Mouse (Mus musculus): ENCODE results near the gene Akap8l. TPM values are rescaled to one million over a fixed set of nuclear protein-coding genes. Genes with fewer than 3 reads are reported as not detected.

The Akap8l gene
- polyA plus RNA-seq, 1 experiment from 2014 or later, result 44.3 TPM

DNA sequence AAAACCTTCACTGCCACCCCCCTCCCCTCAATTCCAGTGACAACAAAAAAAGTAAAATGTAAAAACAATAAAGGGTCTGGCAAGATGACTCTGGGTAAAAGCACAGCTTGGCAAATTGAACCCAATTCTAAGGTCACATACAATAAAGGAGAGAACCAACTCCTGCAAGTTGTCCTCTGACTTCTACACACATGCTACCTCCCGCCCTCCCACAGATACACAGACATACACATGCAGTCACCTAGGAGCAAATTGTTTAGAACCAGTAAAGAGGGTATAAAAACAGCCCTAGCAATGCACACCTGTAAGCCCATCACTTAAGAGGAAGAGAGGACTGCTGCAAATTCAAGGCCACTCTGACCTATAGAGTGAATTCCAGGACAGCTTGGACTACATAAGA is 27.6 kb downstream of the Akap8l start:
- Histone ChIP-seq H3K4me2 (ENCODE audit: low read depth, low read length) (no peak overlapping the region), H3K9me3 (replicated peaks; ENCODE audit: control insufficient read depth, low read length) (no peaks in the 10 kb centered on the region), H3K36me3 (replicated peaks; ENCODE audit: control insufficient read depth, insufficient read depth, low read depth, low read length) (no peaks in the 10 kb centered on the region; the same call in 1 of the 2 replicates), H3K27ac (replicated peaks; ENCODE audit: low read depth, low read length) (no peak overlapping the region), H3K9ac (replicated peaks; ENCODE audit: low read length) (no peak overlapping the region), H3K4me3 (ENCODE audit: low read depth, low read length) (no peak overlapping the region), H3K4me1 (ENCODE audit: control insufficient read depth, insufficient read depth, low read length) (no peaks in the 10 kb centered on the region), H3K27me3 (ENCODE audit: control insufficient read depth, insufficient read depth, low read length) (no peaks in the 10 kb centered on the region)
- DNase-seq (ENCODE audit: low spot score) (no peak), ATAC-seq (replicated peaks; ENCODE audit: insufficient number of reproducible peaks, low FRiP score, low TSS enrichment, low read depth) (no peak)
- WGBS, result 95% methylated on average over 1 of the region's 1 CpGs

DNA sequence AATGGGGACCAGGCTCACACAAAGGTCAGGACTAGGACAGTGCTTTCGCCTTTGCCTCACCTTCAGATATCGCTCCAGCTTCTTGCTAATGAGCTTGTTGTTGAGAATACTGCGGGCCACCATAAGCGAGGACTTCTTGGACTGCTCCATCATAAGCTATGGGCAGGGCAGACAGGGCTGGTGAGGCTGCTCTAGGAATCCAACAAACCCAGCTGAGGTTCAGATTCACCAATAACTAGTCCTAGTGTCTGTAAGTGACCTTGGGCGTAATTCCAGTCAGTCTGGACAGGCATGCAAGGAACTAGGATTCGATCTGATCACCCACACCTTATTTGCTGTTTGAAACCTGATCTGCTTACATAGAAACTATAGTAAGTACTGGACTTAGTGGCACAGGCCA is 28.6 kb downstream of the Akap8l start:
- Histone ChIP-seq H3K36me3 (replicated peaks; ENCODE audit: control insufficient read depth, insufficient read depth, low read depth, low read length) (peaks cover 4% of the 10 kb centered on the region), H3K27me3 (ENCODE audit: control insufficient read depth, insufficient read depth, low read length) (no peaks in the 10 kb centered on the region), H3K9ac (replicated peaks; ENCODE audit: low read length) (peak overlapping the region; percentile 76), H3K4me2 (ENCODE audit: low read depth, low read length) (peak overlapping the region; percentile 77), H3K27ac (replicated peaks; ENCODE audit: low read depth, low read length) (peak overlapping the region; percentile 44), H3K4me1 (ENCODE audit: control insufficient read depth, insufficient read depth, low read length) (no peaks in the 10 kb centered on the region), H3K4me3 (ENCODE audit: low read depth, low read length) (peak overlapping the region; percentile 91), H3K9me3 (replicated peaks; ENCODE audit: control insufficient read depth, low read length) (no peaks in the 10 kb centered on the region)
- WGBS, result 22% methylated on average over 6 of the region's 6 CpGs
- ATAC-seq (replicated peaks; ENCODE audit: insufficient number of reproducible peaks, low FRiP score, low TSS enrichment, low read depth) (no peak), DNase-seq (ENCODE audit: low spot score) (no peak)

DNA sequence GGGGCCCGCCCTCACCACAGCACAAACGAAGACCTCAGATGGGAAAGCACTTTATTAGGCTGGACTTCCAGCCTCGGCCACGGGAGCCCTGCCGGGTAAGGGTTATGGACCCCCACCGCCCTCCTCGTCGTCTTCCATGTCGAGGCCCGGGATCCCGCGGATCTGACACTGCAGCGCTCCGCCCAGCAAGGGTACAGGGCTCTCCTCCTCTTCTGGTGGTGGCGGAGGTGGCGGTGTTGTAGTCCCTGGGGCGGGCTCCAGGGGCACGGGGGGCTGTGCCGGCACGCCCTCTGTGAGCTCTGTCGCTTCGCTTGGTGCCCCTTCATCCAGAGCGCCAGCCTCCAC is 29.0 kb downstream of the Akap8l start:
- Histone ChIP-seq H3K9ac (replicated peaks; ENCODE audit: low read length) (peak overlapping the region; percentile 76), H3K36me3 (replicated peaks; ENCODE audit: control insufficient read depth, insufficient read depth, low read depth, low read length) (peaks cover 8% of the 10 kb centered on the region), H3K4me1 (ENCODE audit: control insufficient read depth, insufficient read depth, low read length) (no peaks in the 10 kb centered on the region), H3K27ac (replicated peaks; ENCODE audit: low read depth, low read length) (peak overlapping the region; percentile 44), H3K9me3 (replicated peaks; ENCODE audit: control insufficient read depth, low read length) (no peaks in the 10 kb centered on the region), H3K4me3 (ENCODE audit: low read depth, low read length) (peak overlapping the region; percentile 91), H3K27me3 (ENCODE audit: control insufficient read depth, insufficient read depth, low read length) (no peaks in the 10 kb centered on the region), H3K4me2 (ENCODE audit: low read depth, low read length) (peak overlapping the region; percentile 77)
- peak; percentile 67; the same call in 1 of the 2 replicates for ATAC-seq (replicated peaks; ENCODE audit: insufficient number of reproducible peaks, low FRiP score, low TSS enrichment, low read depth)
- DNase-seq (ENCODE audit: low spot score), result no peak
- WGBS, result 1% methylated on average over 21 of the region's 23 CpGs

DNA sequence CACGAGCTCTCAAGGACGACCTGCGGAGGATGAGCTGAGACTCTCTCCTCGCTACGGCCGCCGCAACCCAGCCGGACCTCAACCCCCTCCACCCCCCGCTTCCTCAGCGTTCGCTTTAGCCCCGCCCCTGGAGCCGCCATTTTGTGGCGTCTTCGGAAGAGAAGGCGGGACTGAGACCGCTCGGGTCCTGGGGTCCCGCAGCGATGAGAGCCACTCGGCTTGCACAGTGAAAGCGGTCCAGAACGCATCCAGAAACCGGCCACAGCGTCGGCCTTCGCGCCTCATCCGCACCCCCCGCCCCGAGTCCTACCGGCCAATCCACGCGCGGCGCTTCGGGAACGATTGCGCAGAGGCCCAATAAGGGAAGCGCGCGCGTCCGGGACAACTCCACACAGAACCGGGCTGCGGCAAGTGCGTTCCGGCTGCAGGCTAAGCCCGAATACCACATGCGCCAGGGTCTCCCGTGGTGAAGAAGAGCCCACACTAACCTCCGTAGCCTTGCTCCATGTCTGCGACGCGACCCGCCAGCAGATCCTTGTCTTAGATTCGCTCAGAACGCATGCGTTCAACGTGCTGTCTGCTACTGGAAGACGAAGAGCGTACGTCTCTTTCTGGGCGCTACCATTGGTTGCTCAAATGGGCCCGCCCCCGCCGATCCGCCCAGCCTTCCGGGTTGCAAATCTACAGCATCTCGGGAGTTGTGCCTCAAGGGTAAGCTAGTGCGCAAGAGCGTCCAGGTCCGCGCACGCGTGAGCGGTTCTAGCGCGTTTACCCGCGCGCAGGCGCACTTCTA is 29.6 kb downstream of the Akap8l start, which contains the start of gene Akap8:
Akap8 (minus strand) TSS at position 642 of the 793 bp plus-strand sequence.
- no peaks in the 10 kb centered on the region for H3K27me3 ChIP-seq (ENCODE audit: control insufficient read depth, insufficient read depth, low read length)
- no peaks in the 10 kb centered on the region for H3K9me3 ChIP-seq (replicated peaks; ENCODE audit: control insufficient read depth, low read length)
- WGBS, result under 1% methylated on average over 82 of the region's 83 CpGs
- no peaks in the 10 kb centered on the region for H3K4me1 ChIP-seq (ENCODE audit: control insufficient read depth, insufficient read depth, low read length)
- ATAC-seq (replicated peaks; ENCODE audit: insufficient number of reproducible peaks, low FRiP score, low TSS enrichment, low read depth), result peak; percentile 96
- H3K4me3 ChIP-seq (ENCODE audit: low read depth, low read length), result peak within 1 kb of the TSS; percentile 91
- DNase-seq (ENCODE audit: low spot score), result peak; percentile 99
- peak within 1 kb of the TSS; percentile 95 for H3K9ac ChIP-seq (replicated peaks; ENCODE audit: low read length)
- peaks cover 12% of the 10 kb centered on the region for H3K36me3 ChIP-seq (replicated peaks; ENCODE audit: control insufficient read depth, insufficient read depth, low read depth, low read length)
- H3K4me2 ChIP-seq (ENCODE audit: low read depth, low read length), result peak within 1 kb of the TSS; percentile 77
- peak within 1 kb of the TSS; percentile 89 for H3K27ac ChIP-seq (replicated peaks; ENCODE audit: low read depth, low read length)

DNA sequence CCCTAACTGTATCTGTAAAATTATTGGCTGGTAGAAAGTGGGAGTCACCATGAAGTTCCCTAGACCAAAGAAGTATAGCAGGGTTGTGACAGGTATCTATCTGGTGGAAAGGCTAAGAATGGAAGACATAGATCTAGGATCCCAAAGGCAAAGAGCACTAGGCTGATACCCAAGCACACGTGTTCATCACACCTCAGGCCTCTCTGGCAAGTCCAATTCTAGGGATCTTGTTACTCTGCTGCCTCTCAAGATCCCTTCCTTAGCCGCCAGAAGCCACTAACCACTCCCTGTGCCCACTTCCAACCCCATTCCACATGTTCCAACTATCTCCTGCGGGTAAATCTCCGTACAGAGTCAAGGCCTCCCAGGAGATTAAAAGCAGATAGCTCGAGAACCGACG is 30.5 kb downstream of the Akap8l start:
- Histone ChIP-seq H3K4me2 (ENCODE audit: low read depth, low read length) (peak overlapping the region; percentile 51), H3K27me3 (ENCODE audit: control insufficient read depth, insufficient read depth, low read length) (no peaks in the 10 kb centered on the region), H3K27ac (replicated peaks; ENCODE audit: low read depth, low read length) (no peak overlapping the region), H3K36me3 (replicated peaks; ENCODE audit: control insufficient read depth, insufficient read depth, low read depth, low read length) (peaks cover 17% of the 10 kb centered on the region), H3K4me1 (ENCODE audit: control insufficient read depth, insufficient read depth, low read length) (no peaks in the 10 kb centered on the region), H3K9ac (replicated peaks; ENCODE audit: low read length) (peak overlapping the region; percentile 95), H3K9me3 (replicated peaks; ENCODE audit: control insufficient read depth, low read length) (no peaks in the 10 kb centered on the region), H3K4me3 (ENCODE audit: low read depth, low read length) (peak overlapping the region; percentile 91)
- DNase-seq (ENCODE audit: low spot score) (peak; percentile 9), ATAC-seq (replicated peaks; ENCODE audit: insufficient number of reproducible peaks, low FRiP score, low TSS enrichment, low read depth) (no peak)
- WGBS, result under 1% methylated on average over 7 of the region's 7 CpGs

DNA sequence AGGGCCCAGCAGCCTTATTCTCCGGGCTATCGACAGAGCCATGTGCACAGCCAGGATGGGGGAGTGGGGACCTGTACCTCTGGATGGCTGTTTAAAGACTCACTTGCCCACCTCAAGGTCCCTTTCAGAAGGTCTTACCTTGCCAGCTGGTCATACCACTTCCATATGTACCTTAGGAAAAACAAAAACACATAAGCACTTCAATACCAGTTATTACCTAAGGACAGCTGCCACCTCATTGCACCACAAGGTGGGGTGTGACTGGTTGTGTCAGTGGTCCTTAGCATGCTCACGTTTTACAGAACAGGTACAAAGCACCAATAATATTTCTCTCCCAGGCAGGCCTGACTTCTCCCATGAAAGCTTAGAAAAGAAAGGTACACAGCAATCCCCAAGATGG is 32.7 kb downstream of the Akap8l start:
- H3K36me3 ChIP-seq (replicated peaks; ENCODE audit: control insufficient read depth, insufficient read depth, low read depth, low read length), result peaks cover 21% of the 10 kb centered on the region
- no peaks in the 10 kb centered on the region for H3K9me3 ChIP-seq (replicated peaks; ENCODE audit: control insufficient read depth, low read length)
- no peak overlapping the region for H3K9ac ChIP-seq (replicated peaks; ENCODE audit: low read length)
- WGBS, result 85% methylated on average over 3 of the region's 3 CpGs
- H3K4me2 ChIP-seq (ENCODE audit: low read depth, low read length), result no peak overlapping the region
- H3K27me3 ChIP-seq (ENCODE audit: control insufficient read depth, insufficient read depth, low read length), result no peaks in the 10 kb centered on the region
- no peak overlapping the region for H3K4me3 ChIP-seq (ENCODE audit: low read depth, low read length)
- no peak for ATAC-seq (replicated peaks; ENCODE audit: insufficient number of reproducible peaks, low FRiP score, low TSS enrichment, low read depth)
- H3K4me1 ChIP-seq (ENCODE audit: control insufficient read depth, insufficient read depth, low read length), result no peaks in the 10 kb centered on the region
- no peak overlapping the region for H3K27ac ChIP-seq (replicated peaks; ENCODE audit: low read depth, low read length)
- no peak for DNase-seq (ENCODE audit: low spot score)

DNA sequence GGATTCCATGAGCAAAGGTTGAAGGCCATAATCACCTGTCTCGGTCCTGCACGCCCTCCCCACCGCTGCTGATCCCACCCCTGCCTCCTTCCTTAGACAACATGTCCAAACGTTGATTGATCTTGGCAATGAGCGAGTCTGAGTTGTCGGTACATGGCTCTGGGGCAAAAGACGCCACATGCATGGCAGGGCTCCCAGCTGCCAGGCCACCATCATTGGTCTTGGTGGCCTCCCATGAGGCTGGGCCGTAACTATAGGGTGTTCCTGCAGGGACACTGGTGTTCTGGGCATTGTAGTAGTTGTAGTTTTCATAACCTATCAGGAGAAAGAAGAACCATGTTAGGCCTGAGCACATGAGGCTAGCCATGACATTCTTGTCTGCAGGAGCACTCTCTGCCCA is 33.4 kb downstream of the Akap8l start:
- DNase-seq (ENCODE audit: low spot score) (no peak), ATAC-seq (replicated peaks; ENCODE audit: insufficient number of reproducible peaks, low FRiP score, low TSS enrichment, low read depth) (no peak)
- H3K9ac ChIP-seq (replicated peaks; ENCODE audit: low read length), result no peak overlapping the region
- 92% methylated on average over 8 of the region's 8 CpGs for WGBS
- H3K4me2 ChIP-seq (ENCODE audit: low read depth, low read length), result no peak overlapping the region
- no peaks in the 10 kb centered on the region for H3K27me3 ChIP-seq (ENCODE audit: control insufficient read depth, insufficient read depth, low read length)
- no peak overlapping the region for H3K27ac ChIP-seq (replicated peaks; ENCODE audit: low read depth, low read length)
- H3K9me3 ChIP-seq (replicated peaks; ENCODE audit: control insufficient read depth, low read length), result no peaks in the 10 kb centered on the region
- no peaks in the 10 kb centered on the region for H3K4me1 ChIP-seq (ENCODE audit: control insufficient read depth, insufficient read depth, low read length)
- no peak overlapping the region for H3K4me3 ChIP-seq (ENCODE audit: low read depth, low read length)
- peaks cover 25% of the 10 kb centered on the region for H3K36me3 ChIP-seq (replicated peaks; ENCODE audit: control insufficient read depth, insufficient read depth, low read depth, low read length)

DNA sequence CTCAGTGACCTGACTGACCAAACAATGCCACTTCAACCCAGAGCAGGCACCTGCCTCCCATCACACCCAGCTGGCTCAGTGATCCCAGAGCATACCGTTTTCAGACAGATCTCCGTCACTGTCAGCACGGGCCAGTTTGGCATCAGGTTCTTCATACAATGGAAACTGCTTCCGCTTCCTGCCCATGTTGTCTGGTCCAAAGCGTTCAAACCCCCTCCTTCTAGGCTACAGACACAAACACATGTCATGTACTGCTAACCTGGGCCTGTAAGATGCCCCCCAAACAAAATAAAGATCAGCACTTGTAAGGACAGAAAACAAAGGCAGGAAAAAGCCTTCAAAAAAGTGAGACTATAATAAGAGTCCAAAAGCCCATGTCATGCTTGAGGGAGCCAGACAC is 34.8 kb downstream of the Akap8l start:
- DNase-seq (ENCODE audit: low spot score) (no peak), ATAC-seq (replicated peaks; ENCODE audit: insufficient number of reproducible peaks, low FRiP score, low TSS enrichment, low read depth) (no peak)
- Histone ChIP-seq H3K27ac (replicated peaks; ENCODE audit: low read depth, low read length) (no peak overlapping the region), H3K36me3 (replicated peaks; ENCODE audit: control insufficient read depth, insufficient read depth, low read depth, low read length) (peaks cover 29% of the 10 kb centered on the region), H3K9ac (replicated peaks; ENCODE audit: low read length) (no peak overlapping the region), H3K4me3 (ENCODE audit: low read depth, low read length) (no peak overlapping the region), H3K4me2 (ENCODE audit: low read depth, low read length) (no peak overlapping the region), H3K27me3 (ENCODE audit: control insufficient read depth, insufficient read depth, low read length) (no peaks in the 10 kb centered on the region), H3K4me1 (ENCODE audit: control insufficient read depth, insufficient read depth, low read length) (no peaks in the 10 kb centered on the region), H3K9me3 (replicated peaks; ENCODE audit: control insufficient read depth, low read length) (no peaks in the 10 kb centered on the region)
- WGBS, result 93% methylated on average over 5 of the region's 5 CpGs
